Mouse (Mus musculus): ENCODE data around the gene Gm3460.
"Not testable (repeated sequence)": the region's sequence is repeated elsewhere in the genome, so short reads cannot be mapped to it uniquely, and the experiment has no call there.

Gene Gm3460

GRCm38 (mm10) chr14:6622318-6622717 is at the start of gene Gm3460:
Gene Gm3460, minus strand, starts transcription at chr14:6622418.
- not testable (repeated sequence) for DNase-seq (ENCODE audit: low read depth)

GRCm38 (mm10) chr14:6606436-6606835 is 15.8 kb downstream of the Gm3460 start:
- not testable (repeated sequence) for DNase-seq (ENCODE audit: low read depth)

- DNase-seq (ENCODE audit: low read depth), result not testable (repeated sequence)
Measured at GRCm38 (mm10) chr14:6605004-6605403, 17.2 kb downstream of the Gm3460 start.

- not testable (repeated sequence) for DNase-seq (ENCODE audit: low read depth)
Measured at GRCm38 (mm10) chr14:6604551-6604950, 17.7 kb downstream of the Gm3460 start.

GRCm38 (mm10) chr14:6590513-6590912 is 31.7 kb downstream of the Gm3460 start, which contains the start of gene Gm3629:
Gene Gm3629, minus strand, starts transcription at chr14:6590613.
- DNase-seq (ENCODE audit: low read depth), result not testable (repeated sequence)

All from c-Kit-positive CD71-positive TER-119-negative erythroid progenitor cells, embryonic 14.5 days (primary cell).